Mouse (Mus musculus) adrenal gland, adult (tissue): ENCODE measurements around the gene Chd6.

Source experiments
- DNase-seq, 2 experiments: peaks; one replicate each; pipeline ENCODE4 v3.0.0; 2022 to 2023; ENCODE audit warnings: low spot score in 1 of 2; ENCODE audit not compliant: inconsistent age in 2 of 2

Gene Chd6

DNA sequence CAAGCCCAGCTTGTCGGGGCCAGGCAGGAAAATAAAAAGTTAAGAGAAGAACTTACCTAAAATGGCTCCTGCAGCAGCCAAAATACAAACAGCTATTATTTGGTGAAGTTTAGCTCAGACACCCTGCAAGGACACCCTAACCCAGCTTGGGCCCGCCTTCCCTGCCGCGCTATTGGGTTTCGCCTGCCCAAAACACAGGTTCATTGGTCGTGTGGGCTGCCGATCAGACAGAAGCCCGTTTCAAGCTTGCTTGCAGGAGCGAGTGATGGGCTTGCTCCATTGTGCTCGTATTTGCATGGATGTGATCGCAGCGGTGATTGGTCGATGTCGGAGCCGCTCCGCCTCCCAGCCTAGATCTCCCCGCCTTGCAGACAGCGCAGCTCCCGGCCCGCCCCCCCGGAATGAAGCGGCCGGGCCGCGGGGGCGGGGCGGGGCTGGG is at the start of gene Chd6:
Chd6 (minus strand) TSS at position 143 of the 439 bp plus-strand sequence.
- peak; percentile 99 for DNase-seq

DNA sequence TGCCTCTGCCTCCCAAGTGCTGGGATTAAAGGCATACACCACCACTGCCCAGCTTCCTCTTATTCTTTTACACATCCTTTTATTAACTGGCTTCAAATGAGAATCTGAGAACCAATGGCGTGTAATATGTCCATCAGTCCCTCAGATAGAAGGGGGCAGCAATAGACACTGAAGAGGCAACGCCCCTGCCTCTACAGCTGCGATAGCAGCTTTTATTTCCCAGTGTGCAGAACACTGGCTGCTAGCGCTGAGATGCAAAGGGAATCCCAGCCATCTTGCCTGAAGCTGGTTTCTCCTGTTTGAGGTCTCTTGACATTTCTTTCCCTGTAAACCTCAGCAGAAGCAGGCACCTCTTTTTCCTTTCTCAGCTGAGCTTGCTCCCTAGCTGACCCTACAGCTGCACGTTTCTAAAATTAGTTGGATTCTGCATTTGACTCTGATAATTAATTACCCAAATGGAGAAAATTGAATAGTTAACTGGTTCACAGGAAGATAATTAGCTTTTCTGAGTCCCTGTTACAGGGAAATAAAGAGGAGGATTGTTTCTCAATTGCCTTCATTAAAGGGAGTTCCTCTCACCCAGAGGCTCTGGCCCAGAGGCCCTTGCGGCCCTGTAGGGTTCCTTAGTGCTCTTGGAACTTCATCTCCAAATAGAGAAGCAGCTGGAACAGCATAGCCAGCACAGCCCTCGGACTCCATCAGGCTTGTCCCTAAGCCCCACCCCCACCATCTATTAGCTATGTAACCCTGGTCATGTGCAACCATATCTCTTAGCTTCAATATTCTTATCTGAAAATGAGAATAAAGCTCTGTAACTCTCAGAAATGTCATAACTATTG is 41.3 kb upstream of the Chd6 start:
- no peak for DNase-seq

DNA sequence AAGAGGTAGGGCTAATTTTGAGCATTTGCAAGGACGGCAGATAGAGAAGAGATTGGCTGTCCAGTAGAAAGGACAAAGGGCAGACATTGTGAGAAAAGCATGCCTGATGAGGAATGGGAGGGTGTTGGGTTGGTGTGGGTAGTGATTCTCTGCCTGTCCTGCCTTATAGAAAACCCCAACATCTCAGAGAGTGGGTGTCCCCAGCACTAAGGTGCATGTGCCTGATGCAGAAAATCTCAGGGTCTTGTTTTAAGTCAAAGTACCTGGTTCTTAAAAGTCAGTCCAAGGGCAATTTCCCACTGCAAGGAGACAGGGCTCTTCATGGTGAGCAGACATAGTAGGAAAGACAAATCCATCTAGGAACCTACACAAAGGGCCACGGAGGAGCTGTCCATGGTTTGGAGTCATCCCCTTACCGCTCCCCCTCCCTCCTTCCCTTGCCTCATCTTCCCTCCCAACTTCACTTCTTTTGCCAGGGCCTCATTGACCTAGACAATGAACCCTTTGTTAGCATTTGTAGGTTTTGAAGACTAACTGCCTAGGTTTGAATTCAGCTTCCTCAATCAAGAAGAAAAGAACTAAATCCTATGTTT is 39.6 kb upstream of the Chd6 start:
- DNase-seq: no peak

DNA sequence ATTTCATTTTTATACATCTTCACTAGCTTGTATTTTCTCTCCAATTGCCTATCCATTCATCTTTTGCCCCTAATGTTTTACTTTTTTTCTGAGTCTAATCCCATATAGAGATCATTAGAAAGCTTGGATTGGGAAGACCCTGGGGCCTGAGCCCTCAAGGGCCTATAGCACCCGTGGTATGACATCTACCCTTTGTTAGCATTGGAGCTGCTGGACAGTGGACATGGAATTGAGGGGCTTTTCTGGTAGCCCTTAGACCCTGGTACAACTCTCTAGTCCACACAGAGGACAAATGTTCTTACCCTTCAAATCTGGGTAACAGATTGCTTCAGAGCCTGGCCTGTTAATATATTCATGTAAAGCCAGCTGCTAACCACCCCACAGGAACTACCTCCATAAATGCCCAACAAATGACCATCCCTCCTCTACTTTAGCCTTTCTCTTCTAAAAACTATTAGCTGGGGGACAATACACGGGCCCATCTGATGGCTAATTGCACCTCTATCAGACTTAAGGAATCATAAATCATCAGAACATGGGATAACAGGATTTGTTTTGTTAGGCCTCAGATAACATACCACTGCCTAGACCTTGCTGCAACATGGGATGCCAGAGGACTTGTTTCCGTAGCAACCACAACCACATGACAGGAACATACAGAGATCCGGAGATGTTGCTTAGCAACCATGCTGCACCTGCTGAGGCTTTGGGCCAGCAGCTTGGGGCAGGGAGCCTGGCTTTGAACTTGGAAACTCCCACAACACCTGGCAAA is 39.0 kb upstream of the Chd6 start:
- DNase-seq: no peak

DNA sequence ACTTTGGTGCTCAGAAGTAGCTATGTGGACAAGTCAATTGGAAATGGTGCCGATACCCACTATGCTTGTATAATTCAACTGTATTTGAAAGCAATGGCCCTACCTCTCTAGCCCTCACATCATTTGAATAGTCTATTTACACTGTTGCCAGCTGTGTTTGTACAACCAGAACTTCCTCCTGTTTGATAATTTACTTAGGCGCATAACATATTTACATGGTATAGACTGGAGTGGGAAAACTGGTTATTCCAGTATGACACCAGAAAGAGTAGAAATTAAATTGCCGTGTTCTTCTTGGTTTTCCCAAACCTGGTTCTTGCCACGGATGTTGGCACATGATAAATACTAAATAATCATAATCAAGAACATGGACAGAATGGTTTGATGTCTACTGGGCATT is 35.9 kb upstream of the Chd6 start:
- no peak for DNase-seq

DNA sequence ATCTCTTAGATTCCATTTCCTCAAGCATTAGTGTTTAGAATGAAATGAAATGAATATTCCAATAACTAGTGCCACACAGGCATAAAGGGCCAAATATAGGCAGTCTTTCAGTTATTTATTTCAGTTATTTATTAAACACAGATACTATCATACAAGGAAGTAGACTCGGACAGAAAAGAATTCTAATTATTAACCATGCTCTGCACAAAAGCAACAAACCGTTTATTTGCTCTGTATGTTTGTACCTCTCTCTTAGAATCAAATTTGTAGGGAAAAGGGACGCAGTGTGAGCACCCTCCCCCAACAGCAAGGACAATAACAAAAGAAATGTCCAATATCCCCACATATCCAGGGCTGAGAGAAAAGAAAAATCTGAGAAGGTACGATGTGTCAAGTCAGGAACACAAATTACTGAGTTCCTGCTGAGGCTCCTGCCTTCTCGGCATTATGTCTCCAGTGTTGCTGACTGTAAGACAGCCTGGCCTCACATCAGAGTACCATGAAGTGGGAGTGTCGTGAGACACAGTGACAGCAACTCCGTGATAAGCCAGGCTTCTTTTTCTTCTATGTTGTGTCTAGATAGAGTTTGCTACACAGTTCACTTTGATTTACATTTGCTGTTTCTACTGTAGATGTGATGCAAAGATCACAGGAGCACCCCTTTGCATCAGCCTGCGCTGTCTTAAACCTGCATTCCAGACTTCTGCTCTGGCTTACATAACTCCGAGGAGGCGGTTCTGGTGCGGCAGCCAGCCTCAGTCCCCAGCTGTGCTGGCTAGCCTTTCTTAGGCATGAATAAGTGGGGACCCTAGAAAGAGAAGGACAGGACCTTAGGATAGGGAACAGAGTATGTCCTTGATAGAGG is 30.0 kb upstream of the Chd6 start:
- no peak for DNase-seq

DNA sequence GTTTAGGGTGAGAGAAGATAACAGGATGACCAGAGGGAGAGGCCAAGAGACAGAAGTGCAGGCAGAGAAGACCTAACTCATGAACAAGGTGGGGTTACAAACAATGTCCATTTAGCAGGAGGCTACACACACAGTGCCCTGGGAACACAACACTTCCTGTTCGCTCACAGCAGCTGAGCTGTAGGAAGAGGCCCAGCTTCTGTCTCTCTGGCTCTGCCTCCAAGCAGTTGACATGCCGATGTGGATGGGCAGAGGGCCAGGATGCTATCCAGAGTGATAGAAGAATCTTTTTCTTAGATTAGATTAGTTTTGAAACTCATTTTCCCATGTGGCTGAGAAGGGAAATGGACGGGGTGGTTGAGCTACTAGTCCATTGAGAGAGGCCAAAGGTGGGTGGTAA is 28.1 kb upstream of the Chd6 start:
- no peak for DNase-seq

DNA sequence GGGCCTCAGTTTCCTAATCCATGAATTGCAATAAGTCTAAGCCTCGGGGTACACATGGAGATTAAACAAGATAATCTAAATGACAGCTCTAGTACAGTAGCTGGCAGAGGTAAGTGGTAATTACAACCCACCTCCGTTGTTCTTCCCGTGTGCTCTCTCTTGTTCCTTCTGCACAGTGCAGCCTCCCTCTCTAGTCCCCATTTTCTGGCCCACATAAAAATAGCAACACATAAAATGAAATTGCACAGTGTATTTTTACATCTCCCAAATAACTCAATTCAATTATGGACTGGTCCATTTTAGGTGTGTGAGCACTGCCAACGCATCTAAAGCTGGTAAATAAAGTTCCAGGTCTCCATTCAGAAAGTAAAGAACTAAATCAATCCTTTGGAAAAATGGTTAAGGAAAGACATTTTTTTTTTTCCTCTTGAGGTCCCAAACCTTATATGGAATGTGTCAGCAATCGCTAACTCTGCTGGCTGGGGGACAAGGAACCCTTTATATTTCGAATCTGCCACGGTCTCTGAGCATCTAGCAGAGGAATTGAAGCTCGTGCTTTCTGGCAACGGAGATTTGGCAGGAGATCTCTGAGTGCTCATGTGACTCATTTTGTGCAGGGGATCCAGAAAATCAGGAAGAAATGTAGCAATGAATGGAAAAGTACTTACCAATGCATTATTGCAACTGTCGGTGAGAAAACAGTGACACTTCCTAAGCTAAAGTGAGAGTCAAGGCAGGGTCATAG is 19.7 kb upstream of the Chd6 start:
- no peak for DNase-seq

DNA sequence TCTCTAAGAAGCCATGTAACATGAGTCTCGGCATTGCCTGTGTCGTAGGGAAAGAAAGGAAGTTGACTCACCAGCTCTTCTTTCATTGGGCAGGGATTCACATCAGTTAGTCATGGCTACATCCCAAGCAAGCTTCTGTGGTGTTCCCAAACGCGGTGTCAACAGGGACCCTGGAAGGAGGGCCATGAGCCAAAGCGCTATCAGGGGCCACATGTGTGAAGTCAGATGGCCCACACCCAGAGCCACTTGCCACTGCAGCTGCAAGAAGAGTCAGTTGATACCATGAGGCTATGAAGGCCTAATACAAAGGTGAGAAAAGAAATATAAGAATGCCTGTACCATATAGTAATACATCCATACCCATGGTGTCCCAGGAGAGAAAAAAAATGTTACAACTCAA is 3.1 kb upstream of the Chd6 start:
- DNase-seq: no peak

DNA sequence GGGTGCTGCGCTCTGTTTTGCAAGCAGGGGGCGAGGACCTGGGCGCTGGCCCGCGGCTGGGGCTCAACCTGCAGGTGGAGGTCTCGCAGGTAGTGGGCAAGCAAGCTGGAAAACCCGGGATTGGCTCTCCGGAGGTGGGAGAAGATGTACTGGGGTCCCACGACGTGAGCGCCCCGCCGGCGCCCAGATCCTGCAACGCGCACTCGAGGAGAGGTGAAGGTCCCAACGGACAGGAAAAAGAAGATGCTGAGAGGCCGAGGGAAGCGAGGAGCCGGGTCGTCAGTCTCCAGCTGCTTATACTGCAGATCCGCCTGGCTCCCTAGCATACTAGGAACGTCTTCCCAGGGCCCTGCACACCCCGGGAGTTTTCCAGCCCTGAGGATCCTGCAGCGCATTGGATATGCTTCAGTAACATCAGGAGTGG is 535 bp upstream of the Chd6 start:
- DNase-seq: no peak

DNA sequence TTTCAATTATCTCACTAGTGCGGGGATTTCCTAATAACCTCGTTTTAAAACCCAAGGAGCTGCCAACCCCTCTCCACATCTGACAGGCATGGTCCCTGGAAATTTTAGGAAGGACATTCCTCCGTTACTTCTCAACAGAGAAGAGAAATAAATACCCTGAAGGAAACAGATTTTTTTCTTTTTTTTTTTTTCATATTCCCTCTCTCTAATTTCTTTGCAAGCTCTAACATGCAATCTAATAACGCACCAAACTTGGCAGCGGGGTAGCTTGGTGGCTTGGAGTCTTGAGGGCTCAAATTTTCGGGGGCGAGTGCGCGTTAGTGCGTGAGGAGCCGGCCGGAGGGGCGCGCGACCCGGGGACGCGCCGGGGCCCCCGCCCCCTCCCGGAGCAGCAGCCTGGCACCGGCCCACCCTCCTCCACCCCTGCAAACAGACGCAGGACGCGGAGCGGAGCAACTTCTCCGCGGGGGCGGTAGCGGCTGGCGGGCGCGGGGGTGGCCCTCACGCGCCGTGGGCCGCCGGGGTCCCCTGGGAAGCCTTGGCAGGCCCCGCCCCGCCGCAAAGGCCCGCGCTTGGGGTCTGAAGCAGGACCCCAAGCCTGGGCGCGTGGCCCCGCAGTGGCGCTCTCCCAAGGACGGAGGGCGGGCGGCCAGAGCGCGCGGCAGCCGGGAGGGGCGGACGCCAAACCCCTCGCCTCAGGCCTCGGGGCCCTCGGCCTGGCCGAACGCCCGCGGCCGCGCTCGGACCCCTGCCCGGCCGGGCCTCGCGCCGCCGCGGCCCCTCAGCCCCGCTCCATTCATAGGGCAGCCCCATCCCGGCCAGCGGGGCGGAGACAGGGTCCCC is 569 bp downstream of the Chd6 start:
- no peak for DNase-seq

DNA sequence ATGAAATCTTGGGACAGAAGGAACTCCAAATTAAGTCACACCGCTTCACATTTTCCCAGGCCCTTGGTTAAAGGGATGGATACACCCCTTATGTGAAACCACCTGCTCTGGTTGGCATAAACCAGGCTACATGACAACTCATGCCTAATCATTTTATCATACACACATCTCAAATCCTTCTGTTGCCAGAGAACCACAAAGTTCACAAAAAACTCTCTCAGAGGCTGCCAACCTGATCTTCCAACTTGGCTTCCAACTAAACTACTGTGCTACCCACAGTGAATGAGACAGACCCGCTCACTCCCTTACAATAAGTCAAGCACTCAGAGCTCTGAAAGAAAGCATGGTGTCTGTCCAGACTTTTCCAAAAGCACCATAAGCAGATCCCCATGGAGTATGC is 1.6 kb downstream of the Chd6 start:
- peak in 1 of 2 experiments; percentile 45 for DNase-seq

DNA sequence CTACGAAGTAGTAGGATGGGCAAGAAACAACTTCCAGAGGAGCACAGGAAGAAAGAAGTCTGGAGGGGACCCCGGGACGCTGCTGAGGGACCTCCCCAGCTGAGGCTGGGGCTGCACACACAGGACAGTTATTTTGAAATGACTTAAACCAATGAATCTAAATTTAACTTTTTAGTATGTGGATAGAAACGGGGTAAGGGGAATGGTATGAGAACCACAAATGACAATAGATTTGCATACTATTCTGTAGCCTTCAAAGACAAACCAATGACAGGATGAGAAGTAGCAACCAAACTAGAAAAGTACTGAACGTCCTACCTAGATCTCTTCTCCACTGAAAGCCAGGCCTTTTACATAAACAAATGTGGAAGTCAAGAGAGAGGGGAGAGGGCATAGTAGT is 5.1 kb downstream of the Chd6 start:
- no peak for DNase-seq

DNA sequence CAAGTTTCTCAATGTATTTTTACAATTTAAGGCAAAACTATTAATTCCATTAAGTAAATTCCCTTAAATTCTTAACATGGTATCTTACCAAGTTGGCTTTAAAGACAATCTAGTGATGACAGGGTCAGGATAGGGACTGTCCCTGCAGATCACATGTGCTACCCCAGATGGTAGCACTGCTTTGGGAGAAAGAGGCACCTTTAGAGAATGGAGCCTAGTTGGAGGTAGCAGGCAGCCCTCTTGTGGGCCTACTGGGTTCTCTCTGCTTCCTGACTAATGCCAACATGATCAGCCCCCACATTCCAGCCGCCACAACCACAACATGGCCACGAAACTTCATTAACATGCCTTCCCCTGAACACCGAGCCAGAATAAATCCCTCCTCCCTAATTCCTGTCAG is 6.8 kb downstream of the Chd6 start:
- DNase-seq: no peak

DNA sequence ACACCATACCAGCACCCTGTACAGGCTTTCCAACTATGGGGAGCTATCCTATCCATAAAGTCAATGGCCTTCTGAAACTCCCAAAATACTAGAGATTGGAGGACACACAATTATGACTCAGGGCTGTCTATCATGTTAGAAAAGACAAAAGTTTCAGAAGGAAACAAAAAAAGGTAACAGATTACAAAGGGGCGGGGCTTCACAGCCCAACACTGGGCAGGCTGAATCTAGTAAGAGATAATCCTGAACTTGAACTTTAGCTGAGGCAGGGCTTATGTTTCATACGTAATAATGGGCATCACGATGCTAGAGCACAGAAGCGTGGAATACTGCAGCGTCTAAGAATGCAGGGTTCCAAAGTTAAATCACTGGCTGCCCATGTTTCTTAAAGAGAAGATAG is 11.1 kb downstream of the Chd6 start:
- peak in 1 of 2 experiments; percentile 62 for DNase-seq

DNA sequence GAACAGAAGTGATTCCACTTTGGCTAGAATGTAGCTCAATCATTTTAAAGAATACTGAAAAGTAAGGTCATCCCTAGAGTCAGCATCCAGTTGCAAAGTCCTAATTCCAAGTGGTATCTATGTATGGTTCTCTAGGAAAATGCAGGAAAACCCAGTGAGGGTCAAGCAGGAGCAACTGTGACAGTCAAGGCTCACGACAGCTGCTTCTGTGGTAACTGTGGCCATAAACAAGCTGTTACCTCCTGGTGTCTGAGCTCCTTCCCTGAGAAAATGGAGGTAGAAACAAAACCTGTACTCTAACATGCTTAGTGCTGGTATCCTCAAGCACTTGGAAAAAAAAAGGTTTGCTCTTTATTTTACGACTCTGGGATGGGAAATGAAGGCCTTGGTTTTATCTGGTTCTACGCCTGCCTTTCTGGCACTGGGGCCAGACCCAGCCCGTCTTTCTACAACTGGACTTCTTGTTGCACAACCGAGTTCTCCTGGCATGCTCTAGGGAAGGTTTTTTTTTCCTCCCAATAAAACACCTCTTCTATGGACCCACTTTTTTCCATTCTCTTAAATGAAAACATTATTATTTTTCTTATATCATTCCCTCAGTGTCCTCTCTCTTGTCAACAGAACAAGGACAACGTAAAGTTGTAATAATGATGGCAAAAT is 18.0 kb downstream of the Chd6 start:
- peak in 1 of 2 experiments; percentile 65 for DNase-seq

DNA sequence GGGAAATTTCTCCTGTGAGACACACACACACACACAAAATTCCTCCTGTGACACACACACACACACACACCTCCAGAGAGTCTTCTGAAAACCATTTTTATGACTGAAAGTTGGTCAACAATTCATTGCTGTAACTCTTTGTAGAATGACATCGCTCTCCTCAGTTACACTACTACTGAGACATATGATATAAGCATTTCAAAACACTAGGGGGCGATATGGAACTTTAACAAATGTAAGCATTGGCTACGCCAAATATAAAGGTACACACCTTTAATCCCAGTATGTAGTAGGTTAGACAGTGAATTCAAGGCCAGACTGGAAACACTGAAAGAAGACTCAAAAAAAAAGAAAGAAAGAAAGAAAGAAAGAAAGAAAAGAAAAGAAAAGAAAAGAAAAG is 18.7 kb downstream of the Chd6 start:
- peak in 1 of 2 experiments; percentile 63 for DNase-seq

DNA sequence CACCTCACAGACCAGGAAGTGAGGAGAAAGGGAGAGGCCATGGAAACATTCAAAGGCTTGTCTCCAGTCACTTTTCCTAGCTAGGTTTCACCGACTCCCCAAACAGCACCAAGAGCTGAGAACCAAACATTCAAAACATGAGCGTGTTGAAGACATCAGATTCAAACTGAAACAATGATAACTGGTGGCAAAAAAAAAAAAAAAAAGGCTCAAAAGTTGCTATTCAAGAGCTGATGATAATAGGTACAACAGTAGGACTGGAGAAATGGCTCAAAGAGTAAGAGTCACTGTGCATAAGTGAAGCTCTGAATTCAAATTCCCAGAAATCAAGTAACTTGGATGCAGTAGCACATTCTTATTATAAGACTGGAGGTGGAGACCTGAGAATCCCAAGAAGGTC is 30.3 kb downstream of the Chd6 start:
- no peak for DNase-seq

DNA sequence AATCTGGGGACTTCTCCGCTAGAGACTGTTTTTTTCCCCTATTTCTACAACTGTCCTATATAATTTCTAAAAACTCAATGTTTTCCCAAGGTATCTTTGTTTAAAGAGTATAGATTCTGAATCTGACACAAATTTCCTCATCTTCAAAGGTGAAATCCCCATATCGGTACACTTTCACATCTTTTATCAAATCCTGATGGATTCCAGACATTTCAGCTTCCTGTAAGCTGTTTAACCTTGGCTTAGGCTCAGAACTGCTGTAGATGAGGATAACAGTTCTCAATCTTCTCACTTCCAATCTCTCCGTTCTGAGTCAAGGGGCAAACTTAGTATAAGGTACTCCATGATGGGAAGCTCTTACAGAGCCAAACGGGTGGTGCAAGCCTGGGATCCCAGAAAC is 32.6 kb downstream of the Chd6 start:
- DNase-seq: no peak
